Mouse (Mus musculus) bone marrow macrophage, adult 2 months (primary cell): Measurements from ENCODE around the gene Lrrc8c.

Experiments used
- CTCF ChIP-seq: IDR thresholded peaks from 2 replicates; pipeline ENCODE4 v1.5.1; 2012; ENCODE audit warnings: low read depth, mild to moderate bottlenecking, low read length, moderate library complexity
- POLR2A ChIP-seq: IDR thresholded peaks from 2 replicates; pipeline ENCODE4 v1.6.1; 2012; ENCODE audit warnings: mild to moderate bottlenecking, low read depth, low read length, borderline replicate concordance

DNA sequence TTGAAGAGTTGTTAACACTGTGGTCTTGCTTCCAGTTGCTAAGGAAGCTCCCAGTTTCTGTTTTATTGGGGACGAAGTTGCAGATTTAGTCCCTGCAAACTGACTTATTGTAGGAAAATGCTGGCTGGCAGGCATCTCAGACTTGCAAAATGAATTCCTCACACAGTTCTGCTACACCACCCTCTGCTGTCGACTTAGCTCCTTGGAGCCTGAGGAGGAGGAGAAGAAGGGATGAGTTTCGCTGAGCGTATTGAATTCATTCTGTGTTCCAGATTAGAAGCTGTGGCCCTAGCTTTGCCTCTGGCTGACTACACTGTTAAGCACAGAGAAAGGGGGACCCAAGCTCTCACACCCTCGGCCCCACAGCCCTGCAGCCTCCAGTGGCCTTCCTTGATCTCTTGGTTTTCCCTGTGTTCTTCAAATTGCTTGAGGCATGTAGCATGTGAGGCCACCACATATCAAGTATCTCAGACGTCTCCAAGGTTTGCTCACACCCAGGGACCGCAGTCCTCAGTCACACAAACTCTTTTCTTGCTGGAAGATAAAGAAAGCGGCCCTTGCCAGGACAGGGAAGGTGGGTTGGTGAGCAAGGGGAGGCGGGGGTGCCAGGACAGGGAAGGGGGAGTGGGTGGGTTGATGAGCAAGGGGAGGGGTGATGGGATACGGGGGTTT, 24.8 kb upstream of the Lrrc8c start:
- TF ChIP-seq CTCF (no peak), POLR2A (no peak)
